Mouse (Mus musculus) lung, adult 18-20 months (tissue): ENCODE data around the gene Ficd.
A peak's percentile ranks its signal among the peaks of the same experiment; 100 is the strongest.

Source experiments
- DNase-seq, 2 experiments: peaks; one replicate each; pipeline ENCODE4 v3.0.0; 2022; ENCODE audit warnings: mixed read lengths in 2 of 2

The Ficd gene

GRCm38 (mm10) chr5:113735345-113736112 is at the start of gene Ficd:
TSS of gene Ficd (plus strand) at chr5:113735803.
- DNase-seq: peak; percentile 93 to 95

- DNase-seq: no peak
Measured at GRCm38 (mm10) chr5:113687514-113687913, 48.1 kb upstream of the Ficd start.

GRCm38 (mm10) chr5:113690069-113690548 is 45.5 kb upstream of the Ficd start:
- no peak for DNase-seq

DNA sequence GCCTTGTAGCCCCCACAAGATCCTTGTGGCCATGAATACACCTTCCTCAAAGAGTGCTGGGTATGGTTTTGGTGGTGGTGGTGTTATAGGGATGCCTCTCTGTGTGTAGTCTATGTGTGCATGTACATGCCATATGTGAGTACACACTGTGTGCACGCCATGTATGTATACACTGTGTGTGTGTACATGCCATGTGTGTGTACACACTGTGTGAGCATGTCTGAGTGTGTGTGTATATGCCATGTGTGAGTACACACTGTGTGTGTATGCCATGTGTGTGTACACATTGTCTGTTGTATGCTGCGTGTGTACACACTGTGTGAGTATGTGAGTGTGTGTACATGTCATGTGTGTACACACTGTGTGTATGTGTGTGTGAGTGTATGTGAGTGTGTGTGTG is 44.7 kb upstream of the Ficd start:
- no peak for DNase-seq

DNA sequence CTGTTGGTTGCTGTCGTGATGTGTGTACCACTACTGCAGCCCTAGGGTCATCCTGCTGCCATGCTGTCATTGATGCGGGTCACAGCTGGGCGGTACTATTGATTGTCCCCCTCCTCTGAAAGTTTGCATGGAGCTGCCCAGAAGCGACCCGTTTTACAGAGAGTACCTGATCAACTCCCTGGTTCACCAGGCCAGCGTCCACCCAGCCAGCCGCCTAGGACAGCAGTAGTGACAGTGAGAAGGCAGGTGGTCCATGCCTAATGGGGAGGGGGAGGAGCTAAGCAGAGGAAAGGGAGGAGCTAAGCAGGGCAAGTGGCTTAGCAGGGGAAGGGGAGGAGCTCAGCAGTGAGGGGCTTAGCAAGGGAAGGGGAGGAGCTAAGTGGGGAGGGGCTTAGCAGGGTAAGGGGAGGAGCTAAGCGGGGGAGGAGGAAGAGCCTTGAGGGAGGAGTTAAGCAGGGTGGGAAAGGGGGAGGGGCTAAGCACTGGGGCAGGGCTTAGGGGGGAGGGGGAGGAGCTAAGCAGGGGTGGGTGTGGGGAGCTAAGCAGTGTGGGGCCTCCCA is 42.3 kb upstream of the Ficd start:
- DNase-seq: no peak

DNA sequence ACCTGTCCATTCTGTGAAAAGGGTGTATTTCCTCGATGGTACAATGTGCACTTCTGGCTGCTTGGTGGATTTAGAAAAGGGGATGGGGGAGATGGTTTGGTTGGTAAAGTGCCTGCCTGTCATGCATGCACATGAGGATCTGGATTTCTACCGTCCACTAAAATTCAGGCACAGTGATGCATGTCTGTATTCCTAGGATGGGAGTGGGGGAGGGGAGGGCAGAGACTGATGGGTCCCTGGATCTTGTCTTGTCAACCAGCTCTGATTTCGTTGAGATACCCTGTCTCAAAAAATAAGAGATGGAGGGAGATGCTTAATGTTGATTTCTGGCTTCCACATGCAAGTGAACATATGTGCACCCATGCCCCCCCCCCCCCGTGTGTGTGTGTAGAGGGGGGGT is 41.6 kb upstream of the Ficd start:
- no peak for DNase-seq

DNA sequence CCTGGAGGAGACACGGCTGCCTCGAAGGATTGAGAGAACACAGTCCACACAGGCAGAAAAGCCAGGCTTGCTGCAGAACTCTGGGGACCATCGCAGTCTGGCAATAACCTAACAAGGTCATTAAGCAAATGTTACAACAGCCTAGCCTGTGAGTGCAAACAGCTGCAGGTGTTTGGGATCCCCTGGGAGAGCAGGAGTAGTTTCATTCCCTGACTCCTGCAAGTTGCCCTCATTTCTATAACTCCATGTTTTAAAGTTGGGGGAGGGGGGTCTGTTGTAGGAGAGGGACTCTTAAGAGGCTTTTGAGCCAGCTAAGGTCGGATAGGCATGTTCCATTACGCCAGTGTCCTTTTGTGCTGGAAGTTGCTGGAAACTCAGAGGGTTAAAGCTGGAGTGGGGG is 41.2 kb upstream of the Ficd start:
- no peak for DNase-seq

- no peak for DNase-seq
Measured at GRCm38 (mm10) chr5:113700388-113701023, 35.1 kb upstream of the Ficd start.

DNA sequence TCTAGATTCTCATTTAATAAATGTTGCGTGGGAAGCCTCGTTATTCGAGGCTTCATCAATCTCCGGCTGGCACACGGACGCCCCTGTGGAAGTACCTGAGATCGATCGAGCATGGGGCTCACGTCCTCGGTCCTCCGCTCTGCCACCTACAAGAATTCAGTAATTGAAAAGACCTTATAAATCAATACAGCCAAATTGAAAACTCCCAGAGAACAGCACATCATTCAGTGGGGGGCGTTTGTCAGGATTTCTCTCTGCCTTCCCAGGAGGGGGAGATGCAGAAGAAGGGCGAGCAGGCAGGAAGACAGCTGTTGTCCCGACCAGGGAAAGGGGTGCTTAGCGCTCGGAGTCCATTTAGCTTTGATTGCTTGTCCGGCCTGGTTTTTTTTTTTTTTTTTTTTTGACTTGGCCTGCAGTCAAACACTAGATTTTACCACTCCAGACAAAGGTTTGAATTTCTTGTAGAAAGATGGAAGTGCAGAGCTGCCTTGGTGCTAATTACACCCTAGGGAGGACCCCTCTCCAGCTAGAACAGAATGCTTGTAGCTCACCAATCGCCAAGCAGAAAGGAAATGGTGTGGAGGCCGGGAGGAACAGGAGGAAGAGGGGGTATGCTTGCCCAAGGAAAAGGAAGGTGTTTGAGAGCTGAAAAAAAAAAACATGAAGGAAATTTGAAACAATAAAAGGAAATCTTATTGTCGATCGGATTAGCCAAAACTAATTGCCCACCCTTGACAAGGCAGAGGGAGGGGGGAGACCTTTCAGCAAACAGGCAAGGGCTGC is 31.6 kb upstream of the Ficd start:
- no peak for DNase-seq

- no peak for DNase-seq
Measured at GRCm38 (mm10) chr5:113712861-113713260, 22.7 kb upstream of the Ficd start.

DNA sequence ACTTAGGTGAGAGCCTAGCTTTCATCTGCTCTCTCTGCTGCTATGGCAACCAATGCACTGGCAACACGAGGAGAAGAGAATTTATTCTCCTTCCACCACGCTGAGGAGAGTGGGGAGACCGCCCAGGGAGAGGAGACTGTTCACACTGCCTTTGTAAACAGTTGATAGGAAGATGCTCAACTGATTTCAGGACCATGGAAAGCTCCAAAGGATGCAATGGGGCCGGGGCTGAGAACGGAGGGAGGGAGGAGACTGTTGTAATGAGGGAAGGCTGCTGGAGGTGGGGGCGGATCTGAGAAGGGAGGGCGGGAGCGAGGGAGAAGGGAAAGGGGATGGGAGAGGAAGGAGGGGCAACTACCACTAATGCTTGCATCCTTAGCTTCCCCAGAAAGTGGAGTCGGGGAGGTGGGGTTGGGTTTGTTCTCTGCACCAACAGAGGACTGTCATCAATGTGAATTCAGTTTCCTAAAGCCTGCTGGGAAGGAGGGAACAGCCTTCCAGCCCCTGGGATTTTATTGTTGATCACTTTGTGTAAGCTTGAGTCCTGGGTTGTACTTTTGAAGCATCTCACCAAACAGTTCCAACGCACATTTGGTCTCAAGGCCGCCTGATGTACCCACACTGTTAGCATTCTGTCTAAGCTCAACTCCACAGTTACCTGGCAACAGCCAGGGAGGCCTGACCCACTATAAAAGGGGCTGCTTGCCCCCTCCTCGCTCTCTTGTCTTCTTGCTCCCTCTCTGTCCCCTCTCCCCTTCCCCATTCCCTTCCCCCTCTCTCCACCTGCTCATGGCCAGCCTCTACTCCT is 18.8 kb upstream of the Ficd start:
- no peak for DNase-seq

DNA sequence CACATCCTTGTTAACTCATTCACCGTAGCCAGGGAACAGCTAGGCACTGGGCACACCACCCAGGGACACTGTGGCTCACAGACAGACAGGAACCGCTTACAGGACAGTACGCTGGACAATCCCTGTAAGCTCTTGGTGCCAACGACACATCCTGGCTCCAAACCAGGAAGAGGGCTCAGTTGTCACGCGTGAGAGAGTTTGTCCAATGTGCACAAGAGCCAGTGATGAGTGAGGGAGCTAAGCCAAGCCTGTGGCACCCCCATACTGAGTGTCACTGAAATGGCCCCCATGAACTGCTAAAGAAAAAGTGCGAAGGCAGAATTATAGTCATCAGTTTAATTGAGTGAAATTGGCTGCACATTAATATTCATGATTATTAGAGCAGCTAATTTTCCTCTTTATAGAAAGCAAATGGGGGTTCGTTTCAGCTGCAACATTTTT is 16.4 kb upstream of the Ficd start:
- no peak for DNase-seq

GRCm38 (mm10) chr5:113722224-113723013 is 13.2 kb upstream of the Ficd start:
- DNase-seq: no peak

DNA sequence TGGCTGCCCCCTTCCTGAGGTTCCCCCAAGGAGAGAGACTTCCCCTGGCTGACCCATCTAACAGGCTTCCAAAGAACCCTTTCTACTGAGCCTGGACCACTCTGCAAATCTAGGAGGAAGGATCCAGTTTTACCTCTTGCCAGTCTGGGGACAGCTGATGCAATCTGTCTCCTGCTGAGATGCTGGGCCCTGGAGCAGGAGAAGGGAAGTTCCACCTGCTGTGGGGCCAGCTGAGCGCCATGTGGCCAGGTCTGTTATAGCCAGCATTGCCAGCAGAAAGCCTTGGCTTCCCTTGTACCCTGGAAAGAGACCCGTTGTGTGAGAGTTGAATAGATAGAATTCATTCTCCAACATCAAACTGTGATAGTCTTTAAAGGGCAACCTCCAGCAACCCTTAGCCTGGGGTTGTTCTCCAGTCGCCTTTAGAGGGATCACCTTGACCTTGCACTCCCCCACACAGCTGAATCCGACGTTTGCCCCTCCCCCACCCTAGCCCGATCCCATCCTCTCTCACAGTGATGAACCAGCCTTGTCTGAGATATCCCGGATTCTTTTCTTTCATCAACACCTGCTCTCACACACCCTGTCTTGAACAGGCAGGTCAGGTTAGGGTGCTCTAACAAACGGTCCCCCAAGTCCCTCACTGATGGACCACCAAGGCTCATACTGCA is 11.9 kb upstream of the Ficd start:
- no peak for DNase-seq

DNA sequence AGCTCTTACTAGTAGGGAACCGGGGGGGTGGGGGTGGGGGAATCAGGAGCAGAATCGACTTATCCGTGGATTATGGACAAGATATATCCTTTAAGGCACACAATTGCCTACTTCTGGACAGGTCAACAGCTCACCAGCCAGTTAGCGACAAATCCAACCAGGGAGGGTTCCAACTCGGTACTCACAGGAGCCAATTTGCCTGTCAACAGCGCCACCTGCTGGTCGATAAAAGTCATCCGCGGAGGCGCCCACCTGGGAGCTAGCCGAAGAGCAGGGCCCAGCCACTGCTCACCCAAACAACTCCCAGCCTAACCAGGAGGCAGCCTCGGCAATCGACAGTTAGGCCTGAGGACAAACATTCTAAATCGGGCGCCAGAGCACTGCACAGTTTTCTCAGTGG is 11.2 kb upstream of the Ficd start, which contains the start of gene 1700069L16Rik:
1700069L16Rik (minus strand) TSS at position 327 of the 400 bp plus-strand sequence.
- DNase-seq: peak; percentile 69 to 72

GRCm38 (mm10) chr5:113725417-113725816 is 10.2 kb upstream of the Ficd start:
- no peak for DNase-seq

GRCm38 (mm10) chr5:113726618-113727017 is 9.0 kb upstream of the Ficd start:
- no peak for DNase-seq

- DNase-seq: no peak
Measured at GRCm38 (mm10) chr5:113727238-113727637, 8.4 kb upstream of the Ficd start.

- no peak for DNase-seq
Measured at GRCm38 (mm10) chr5:113728011-113728410, 7.6 kb upstream of the Ficd start.

DNA sequence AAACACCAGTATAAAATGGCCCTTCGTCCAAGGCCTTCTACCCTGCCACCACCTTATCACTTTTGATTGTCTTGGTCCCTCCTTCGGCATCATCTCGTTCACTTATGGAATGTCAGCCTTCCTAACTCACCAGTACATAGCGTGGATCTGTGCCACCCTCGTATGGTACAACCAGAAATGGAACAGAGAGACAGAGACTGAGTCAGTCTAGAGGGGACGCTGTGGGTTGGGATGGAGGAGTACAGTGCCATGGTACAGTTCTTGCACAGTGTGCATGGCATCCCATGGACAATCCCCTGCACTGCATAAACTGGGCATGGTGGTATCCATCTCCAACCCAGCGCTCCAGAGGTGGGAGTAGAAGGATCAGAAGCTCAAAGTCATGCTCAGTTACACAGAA is 6.9 kb upstream of the Ficd start:
- DNase-seq: no peak

- DNase-seq: no peak
Measured at GRCm38 (mm10) chr5:113730641-113731121, 4.9 kb upstream of the Ficd start.
